Mouse (Mus musculus) embryo, embryonic 11.5 days (tissue): ENCODE measurements around the gene Pdgfa.
A peak's percentile ranks its signal among the peaks of the same experiment; 100 is the strongest.

ENCODE experiments used
- DNase-seq: peaks from one replicate; pipeline ENCODE4 v3.0.0-alpha.2; 2012; ENCODE audit warnings: low read depth, low spot score

Gene Pdgfa

DNA sequence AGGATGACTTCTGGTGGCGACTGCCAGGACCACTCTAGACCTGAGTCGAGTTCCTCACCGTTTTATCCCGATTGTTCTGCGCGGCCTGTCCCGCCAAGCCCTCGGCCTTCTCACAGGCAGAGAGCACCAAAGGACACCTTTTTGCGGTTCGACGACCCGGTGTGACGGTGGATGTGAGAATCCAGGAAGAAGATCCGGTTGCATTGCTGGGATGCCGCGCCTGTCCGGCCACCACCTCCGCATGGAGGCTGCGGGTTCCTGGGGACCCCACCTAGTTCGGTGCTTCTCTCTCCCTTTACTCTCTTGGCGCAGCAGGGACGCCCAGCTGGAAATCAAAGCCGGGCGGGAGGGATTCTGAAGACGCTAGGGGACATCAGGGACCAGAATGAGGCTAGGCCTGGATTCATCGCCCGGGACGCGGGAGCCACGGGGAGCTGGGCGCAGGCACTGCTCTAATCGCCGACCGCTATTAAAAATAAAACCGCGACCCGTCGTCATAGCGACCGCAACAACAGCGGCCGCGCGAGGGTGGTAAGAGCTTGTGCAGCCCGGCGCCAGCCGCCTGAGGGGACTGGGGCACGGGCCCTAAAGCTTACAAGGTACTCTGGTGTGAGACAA lies at the start of gene Pdgfa:
Gene Pdgfa, minus strand, starts transcription at position 200 of the 618 bp plus-strand sequence.
- DNase-seq = peak; percentile 69

DNA sequence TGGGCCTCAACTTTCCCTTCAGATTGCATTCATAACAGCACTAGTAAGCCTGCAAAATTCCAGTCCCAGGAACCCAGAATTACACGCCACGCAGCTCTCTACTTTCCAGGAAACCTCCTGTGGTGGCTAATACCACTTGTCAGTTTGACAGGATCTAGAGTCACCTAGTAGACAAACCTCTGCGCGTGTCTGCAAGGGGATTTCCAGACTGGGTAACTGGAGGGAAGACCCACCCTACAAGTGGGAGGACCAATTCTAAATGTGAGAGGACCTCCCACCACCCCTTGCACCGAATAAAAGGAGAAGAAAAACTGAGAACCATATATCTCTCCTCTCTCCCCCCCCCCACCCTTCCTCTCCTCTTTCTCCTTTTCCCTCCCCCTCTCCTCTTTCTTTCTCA lies 49.5 kb upstream of the Pdgfa start:
- DNase-seq = no peak

DNA sequence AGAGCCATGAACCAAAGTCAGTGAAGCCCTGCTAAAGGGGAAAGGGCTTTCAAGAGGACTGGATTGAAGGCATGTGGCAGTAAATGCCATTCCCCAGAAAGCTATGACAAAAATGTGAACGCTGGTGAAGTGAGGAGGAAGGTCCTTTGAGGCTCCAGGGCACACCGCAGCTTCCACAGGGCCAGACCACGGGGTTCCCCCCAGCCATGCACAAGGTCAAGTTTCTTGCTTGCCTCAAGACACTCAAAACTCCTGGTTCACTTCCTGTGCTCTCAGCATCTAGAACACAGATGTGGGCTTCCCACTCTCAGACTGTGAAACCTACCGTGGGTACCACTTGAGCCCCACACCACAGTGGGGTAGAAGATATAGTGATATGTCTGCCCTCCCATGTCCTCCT lies 46.4 kb upstream of the Pdgfa start:
- no peak for DNase-seq

DNA sequence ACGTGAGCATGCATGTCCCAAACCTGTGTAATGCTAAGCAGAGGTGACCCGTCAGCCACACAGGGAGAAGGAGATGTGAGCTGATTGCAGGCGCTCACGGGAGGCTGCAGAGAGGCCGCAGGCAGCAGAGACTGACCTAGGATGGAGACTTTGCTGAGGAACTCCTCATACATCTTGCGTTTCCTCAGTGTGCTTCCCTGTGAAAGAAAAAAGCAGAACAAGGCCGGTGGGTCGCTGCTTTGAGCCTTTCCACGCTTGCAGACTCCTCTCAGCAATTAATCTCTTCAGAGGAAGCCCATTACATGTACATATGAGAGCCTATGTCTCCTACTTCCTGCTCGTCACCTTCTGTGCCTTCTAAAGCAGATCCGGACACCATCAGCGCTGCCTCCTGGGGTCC lies 45.1 kb upstream of the Pdgfa start:
- DNase-seq = no peak

DNA sequence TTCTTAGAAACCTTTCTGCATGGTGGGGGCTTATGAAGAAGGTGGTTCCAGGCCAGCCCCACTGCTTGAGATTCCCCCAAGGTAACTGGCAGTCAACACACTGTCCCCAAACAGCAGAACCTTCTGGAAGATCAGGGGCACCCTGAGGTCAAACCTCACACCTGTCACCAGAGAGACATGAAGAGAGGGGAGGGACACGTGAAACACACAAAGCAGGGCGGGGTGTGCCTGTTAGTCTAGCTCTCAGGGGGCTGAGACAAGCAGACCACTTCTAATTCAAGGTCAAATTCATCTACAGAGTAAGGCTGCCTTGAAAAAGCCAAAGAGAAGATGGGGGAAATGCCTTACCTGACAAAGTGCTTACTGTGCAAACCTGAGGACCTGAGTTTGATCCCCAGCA lies 38.0 kb upstream of the Pdgfa start:
- DNase-seq = no peak

DNA sequence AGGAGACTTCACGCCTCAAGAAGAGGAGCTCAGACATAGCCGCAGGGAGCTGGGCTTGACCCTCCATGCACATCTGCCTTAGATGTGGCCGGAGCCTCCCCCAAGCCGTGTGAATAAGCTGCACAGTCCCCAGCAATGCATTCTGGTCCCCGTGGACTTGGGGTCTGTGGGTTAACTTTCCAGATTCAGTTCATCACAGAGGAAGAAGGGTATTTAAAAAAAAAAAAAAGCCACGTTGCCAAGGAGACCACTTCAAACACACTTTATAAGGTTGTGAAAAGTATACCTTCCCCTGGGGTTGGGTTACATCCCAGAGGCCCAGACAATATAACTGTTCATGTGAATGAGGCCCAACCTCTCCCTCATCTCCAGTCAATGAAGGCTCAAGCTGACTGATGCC lies 37.6 kb upstream of the Pdgfa start:
- peak; percentile 17 for DNase-seq

DNA sequence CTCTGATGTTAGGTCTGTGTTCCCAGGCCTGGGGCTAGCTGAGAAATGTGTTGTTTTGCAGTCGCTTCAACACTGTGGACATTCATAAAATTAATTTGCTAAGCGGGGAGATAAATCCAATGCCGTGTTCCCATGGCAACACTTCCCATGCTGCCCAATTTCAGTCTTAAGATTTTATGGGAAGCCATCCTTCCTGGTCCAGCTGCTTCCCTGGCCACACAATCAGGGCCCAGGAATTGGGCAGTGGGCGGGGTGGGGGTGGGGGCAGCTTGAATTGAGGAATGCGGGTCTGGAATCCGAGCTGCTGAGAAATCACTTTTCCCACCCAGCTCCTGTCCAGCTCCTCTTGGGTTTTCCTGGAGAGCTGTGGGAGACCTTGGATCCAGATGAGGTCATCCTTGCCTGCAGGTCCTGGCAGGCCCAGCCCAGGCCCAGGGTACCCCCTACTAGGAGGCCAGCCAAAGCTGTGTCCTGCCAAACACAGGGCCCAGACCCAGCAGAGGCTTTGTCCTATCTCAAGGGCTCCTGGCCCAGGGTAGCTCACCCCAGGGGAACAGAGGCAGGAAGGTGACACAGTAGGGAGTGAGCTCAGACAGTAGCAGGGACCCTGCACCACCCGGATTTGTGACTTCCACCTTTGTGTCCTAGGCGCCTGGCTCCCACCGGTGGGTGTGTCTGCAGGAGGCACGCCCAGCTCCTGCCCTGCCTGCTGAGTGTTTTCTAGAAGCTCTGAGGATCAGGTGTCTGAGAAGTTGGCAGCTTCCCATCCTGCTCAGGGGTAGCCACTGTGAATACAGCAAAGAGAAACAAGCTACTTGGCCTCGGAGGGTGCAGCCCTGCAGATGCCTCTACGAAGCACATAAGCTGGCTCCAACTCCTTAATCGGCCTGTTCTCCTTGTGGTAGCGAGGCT lies 36.5 kb upstream of the Pdgfa start:
- no peak for DNase-seq

DNA sequence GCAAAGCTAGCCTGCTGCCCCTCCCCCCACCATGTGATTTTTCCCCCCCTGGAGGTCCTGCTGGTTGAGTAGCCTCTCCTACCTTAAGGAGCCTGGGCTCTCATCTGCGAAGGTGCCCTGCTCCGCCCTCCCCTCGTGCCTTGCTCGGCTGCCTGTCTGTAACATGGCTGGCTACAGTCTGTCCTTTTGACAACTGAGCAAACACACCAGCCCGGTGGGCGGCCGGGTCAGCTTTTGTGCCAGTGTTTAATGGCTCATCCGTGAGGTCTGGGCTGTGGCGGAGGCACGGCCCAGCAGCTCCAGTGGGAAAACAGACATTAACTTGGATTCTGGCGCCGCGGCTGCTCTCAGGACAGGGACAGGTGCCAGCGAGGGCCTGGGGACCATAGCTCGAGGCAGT lies 30.4 kb upstream of the Pdgfa start:
- no peak for DNase-seq

DNA sequence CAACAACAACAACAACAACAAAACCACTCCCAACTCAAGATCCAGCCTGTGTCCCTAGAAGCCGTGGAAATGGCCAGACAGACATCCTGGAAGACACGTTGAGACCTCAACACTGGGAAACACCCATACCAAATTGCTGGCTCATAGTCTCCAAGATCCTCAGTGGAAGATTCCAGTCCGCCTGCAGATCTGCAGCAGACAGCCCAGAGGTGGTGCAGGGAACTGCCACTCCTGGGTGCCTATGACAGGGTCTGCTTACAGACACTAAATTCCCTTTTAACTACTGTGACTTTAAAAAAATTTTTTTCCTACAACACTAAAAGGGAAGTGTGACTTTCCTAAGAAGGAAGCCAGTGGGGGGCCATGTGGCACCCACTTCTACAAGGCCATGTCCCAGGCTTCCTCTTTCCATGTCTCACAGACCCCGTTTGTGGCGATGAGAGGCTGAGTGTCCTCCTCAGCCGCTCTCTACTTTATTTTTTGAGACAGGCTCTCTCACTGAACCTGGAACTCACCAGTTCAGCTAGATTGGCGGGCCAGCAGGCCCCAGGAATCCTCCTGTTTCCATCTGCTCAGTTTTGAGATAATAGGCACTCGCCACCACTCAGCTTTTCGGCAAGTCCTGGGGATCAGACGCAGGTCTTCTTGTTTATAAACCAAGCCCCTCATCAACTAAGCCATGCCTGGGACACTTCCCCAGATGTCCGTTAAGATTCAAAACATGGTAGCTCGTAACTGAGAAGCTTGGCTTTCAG lies 27.4 kb upstream of the Pdgfa start:
- no peak for DNase-seq

DNA sequence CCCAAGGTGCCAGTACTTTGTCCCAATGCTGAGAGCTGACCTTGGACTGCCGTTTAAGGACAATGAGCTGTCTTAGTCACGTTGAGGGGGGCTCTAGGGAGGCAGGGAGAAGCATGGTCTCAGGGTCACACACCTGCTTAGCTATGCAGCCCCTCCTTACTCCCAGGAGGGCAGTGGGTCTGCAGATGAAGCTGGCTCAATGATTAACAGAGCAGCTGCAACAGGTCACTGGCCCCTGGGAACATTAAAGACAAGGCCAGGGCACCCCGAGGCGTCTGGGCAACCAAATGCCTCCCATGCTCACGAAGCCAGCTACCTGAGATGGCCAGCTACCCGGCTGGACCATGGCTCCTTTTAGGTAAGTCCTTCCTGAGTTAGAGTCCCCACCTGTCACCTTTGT lies 23.4 kb upstream of the Pdgfa start:
- DNase-seq = no peak

DNA sequence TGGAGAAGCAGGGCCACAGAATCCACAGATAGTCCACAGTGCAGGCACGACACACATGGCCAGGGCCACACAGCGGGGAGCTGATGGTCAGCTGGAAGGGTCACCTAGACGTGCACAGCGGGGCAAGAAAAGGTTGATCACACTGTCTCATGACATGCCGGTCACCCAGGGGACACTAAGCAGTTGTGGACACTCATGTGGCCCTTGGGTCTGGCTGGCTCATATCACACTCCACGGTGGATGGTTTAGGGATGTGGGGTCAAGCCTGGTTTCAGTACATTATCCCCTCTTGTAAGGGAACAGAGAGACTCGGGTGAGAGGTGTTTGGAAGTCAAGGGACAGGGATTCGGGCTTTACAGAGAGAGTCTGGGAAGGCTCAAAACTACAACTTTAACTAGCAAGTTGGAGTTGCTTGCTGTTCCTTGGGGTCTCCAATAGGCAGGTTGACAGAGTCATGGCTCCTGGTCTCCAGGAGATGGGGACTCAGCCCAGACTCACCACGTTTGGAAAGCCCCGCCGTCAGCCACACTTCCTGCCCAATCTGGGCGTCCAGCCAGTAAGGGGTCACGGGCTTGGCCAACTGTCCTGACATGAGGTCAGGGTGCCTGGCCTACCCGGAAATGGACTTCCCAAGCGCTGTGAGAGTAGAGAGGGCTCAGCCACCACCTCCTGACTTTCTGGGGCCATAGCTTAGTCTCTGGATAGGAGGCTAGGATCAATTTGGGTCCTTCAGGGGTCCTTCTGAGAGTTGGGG lies 20.4 kb upstream of the Pdgfa start:
- no peak for DNase-seq

DNA sequence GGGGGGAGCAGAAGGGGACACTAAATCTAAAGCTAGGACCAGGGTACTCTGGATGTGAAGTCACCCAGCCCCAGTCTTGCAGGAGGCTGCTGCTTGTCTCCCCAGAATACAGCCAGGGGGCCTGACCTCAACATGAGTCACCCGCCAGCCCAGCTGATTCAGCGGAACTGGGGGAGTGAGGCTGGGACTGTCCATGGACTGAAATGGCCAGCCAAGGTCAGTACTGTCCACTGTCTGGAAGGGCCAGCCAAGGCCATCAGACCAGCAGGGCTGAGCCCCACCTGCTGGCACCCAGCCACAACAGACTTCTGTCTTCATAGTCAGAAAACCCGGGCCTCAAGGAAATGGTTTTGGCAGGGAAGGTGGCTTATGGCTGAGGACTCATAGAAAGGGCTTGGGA lies 17.9 kb upstream of the Pdgfa start:
- no peak for DNase-seq

DNA sequence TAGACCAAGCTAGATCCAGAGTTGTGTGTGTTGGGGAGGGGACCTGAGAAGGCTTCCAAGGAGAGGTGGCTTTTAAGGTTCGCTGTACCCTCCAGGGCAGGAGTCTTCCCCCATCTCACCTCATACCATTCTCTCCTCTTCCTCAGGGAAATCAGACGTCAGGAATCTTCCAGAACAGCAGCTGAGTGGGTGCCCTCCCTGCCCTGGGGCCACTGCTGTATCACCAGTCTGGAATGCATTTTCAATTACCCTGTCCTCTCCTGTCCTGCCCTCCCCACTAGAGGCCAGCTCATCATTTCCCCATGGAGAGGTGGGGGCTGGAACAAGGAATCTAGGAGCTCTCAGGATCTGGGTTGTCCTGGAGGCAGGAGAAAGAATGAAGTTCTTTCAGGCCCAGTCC lies 13.5 kb upstream of the Pdgfa start:
- DNase-seq = no peak

DNA sequence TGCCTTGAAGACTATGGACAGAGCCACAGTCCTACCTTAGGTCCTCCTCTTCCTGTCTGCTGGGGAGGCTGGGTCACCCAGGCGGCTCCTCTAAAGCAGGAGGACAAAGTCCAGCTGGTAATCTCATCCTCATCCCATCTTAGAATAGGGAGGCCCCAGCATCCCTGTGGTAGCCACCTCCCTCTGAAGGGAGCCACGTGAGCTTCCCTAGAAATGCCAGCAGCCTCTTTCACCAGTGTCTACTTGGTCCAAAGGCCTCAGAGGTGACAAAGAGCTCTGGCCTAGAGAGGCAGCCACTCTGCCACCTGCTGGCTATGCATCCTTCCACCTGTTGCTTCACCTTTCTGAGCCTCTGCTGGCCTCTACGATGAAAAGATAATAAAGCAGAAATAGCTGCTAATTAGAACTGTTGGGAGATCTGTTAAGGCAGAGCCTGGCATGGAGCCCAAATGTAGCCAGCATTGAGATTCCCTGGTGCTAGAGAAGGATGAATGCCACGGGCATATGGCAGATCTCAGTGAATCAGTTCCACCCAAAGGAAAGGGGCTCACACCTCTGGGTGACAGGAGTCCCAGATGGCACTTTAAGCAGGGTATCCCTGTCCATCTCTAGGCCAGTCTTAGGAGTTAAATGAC lies 10.1 kb upstream of the Pdgfa start:
- DNase-seq = no peak

DNA sequence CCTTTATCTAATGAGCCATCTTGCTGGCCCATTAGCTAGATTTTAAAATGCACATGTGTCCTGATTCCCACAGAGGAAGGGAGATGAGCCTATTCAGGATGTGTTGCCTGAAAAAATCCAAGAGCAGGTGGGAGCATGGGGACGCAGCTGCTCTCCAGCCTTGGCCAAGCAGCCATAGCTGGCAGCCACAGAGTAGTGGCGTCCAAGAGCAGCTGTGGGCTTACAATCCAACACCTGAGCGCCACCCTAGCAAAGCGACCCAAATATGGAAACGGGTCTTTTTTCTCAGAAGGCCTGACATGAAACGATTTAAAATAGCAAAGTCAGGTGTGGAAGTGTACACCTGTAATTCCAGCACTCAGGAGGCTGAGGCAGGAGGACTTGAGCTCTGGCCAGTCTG lies 7.4 kb upstream of the Pdgfa start:
- no peak for DNase-seq

DNA sequence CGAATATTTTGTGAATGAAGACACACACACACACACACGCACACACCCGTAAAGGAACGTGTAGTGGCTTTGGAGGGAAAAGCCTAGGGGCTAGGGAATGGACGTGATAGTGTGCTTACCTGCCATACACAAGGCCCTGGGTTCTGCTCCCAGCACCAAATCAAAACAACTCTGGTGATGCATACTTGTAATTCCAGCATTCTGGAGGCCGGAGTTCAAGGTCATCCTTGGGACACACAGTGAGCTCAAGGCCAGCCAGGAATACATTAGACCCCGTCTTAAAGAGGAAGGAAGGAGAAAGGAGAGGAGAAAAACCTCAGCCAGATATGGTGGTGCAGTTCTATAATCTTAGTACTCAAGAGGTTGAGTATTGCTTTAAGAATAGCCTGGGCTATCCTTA lies 2.5 kb upstream of the Pdgfa start:
- DNase-seq = no peak

DNA sequence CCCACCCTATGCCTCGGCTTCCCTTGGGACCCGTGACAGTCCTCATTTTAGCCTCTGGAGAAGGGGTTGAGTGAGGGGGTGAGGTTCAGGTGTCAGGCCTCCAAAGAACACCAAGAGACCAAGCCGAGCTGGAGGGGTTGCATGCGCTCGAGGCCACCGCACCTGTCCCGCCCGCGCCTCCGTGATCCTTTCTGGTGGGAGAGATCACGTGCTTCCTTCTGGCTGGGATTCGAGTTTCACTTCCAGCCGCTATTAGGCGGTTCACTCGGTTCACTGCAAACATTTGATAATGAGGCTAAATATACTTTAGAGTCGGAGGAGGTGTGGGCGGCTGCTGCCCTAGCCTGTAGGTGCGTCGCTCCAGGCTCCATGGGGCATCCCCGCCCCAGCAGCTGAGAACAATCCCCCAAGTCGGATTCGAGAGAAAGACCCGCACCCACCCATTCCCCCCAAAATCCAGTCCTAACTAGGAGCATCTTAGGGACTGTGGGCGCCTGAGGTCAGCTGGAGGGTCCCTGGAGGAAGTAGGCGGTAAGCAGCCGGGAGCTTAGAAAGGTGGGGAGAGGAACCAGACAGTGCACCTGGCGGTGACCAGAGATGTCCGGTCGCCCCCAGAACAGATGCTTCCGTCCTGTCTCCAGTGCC lies 888 bp upstream of the Pdgfa start:
- DNase-seq = no peak

DNA sequence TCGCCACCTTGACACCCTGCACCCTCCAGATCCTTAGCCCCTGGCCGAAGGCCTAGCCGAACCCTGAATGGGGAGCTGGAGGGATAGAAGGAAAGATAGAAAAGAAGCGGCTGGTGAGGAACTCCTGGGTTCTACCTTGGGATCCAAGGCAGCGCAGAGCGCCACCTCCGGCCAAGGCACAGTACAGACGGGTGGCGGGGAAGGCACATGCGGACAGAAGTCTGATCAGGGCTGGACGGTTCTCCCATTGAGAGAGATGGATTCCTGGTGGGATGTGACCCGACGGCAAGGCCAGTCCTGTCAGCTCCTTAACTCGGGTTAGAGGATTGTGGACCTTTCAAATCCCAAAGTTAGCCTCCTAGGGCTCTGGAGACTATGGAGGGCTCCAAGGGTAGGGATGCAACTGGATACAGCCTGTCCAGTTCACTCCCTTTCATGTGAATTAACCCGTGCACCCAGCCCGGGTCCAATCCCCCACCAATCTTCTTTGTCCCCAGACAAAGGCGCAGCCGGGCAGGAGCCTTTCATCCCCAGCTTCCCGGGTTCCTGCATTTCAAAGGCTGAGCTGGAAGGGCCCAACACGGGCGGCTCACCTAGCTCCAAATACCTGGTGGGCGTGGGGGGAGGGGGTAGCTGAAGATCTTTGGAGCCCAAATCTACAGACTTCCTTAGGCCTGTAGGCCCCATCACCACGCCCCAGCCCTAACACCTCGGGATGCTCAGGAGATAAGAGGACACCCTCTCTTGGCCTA lies 672 bp downstream of the Pdgfa start:
- DNase-seq = no peak

DNA sequence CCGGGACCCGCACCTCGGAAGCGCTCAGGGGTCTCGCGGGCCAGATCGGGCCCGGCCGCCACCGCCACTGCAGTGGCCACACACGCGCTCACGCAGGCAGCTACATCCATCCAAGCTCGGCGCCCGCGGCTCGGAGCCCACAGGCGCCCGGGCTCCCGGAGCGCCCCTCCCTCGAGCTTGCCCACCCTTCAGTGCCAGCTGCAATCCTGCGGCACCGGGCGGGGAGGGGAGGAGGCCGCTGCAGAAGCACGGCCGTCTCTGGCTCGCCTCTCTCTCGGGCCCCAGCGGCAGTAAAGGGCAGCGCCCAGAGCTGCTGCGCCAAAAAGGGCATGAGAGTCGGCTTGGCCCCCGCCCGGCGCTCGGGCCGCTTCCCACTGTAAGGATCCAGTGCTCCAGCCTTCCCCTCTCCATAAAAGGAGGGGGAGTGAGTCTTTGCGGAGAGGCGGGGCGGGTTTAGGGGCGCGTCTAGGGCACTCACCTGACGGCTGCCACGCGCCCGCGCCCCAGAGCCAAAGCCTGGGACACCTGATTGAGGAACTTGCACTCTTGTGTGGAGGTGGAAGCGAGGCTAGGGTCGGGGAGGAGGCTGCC lies 1.4 kb downstream of the Pdgfa start:
- no peak for DNase-seq
